Mouse (Mus musculus) kidney, embryonic 16.5 days (tissue): ENCODE measurements at regions not wholly inside any gene's neighbourhood (a gene's known extent, or its start where the extent isn't known, plus 50 kb on each side); places are given as distances from the start of the nearest gene placed in this dataset.

Experiments used
- ATAC-seq: fragments of 200-750 bp; cut with Nextera tagmentation; 2 replicates; pipeline ENCODE4 v1.8.0; 2017; ENCODE audit warnings: moderate TSS enrichment; ENCODE audit not compliant: low FRiP score, low TSS enrichment
- H3K27ac ChIP-seq: fragments of 300-500 bp; sonication (generic); 2 replicates; pipeline ENCODE4 v1.5.1; 2014; ENCODE audit warnings: low read length
- H3K27me3 ChIP-seq: fragments of 300-500 bp; sonication (generic); 2 replicates; pipeline ENCODE4 v1.6.1; 2014; ENCODE audit warnings: low read length, control low read depth, mixed read lengths; ENCODE audit not compliant: insufficient read depth
- H3K36me3 ChIP-seq: fragments of 300-500 bp; sonication (generic); 2 replicates; pipeline ENCODE4 v1.6.1; 2014; ENCODE audit warnings: low read length, control low read depth, mixed read lengths; ENCODE audit not compliant: insufficient read depth
- H3K4me1 ChIP-seq: fragments of 300-500 bp; sonication (generic); 2 replicates; pipeline ENCODE4 v1.6.1; 2014; ENCODE audit warnings: low read length, control low read depth, mixed read lengths; ENCODE audit not compliant: insufficient read depth
- H3K4me2 ChIP-seq: fragments of 300-500 bp; sonication (generic); replicated peaks from 2 replicates; pipeline ENCODE4 v1.6.1; 2014; ENCODE audit warnings: low read depth, low read length
- H3K4me3 ChIP-seq: fragments of 300-500 bp; sonication (generic); 2 replicates; pipeline ENCODE4 v1.5.1; 2014; ENCODE audit warnings: mild to moderate bottlenecking, low read length
- H3K9ac ChIP-seq: fragments of 300-500 bp; sonication (generic); replicated peaks from 2 replicates; pipeline ENCODE4 v1.6.1; 2014; ENCODE audit warnings: low read length
- H3K9me3 ChIP-seq: fragments of 300-500 bp; sonication (generic); 2 replicates; pipeline ENCODE4 v1.6.1; 2016; ENCODE audit warnings: low read length, control low read depth
- WGBS: fragments of 180-500 bp; shearing (Covaris S2); extraction: QIAGEN DNeasy Blood & Tissue Kit; methylation state at CpG from one replicate; pipeline ENCODE4 v1.1.7; 2014; 5-methylcytosine and 5-hydroxymethylcytosine counted together

- no peak overlapping the region for H3K27ac ChIP-seq
- no peak overlapping the region for H3K4me3 ChIP-seq
- peaks cover 16% of the 10 kb centered on the region; the same call in 1 of the 2 replicates for H3K4me1 ChIP-seq
- H3K36me3 ChIP-seq: no peaks in the 10 kb centered on the region
- no peak overlapping the region for H3K9ac ChIP-seq
- WGBS: 7% methylated on average over 4 of the region's 4 CpGs
- no peaks in the 10 kb centered on the region for H3K27me3 ChIP-seq
- no peak overlapping the region for H3K4me2 ChIP-seq
- H3K9me3 ChIP-seq: no peaks in the 10 kb centered on the region
- peak; percentile 92 for ATAC-seq
Observed at GRCm38 (mm10) chr2:105521841-105522240, 122.7 kb upstream of the Rcn1 start.

GRCm38 (mm10) chr2:105523297-105523802, 124.2 kb upstream of the Rcn1 start:
- H3K27ac ChIP-seq: no peak overlapping the region
- no peaks in the 10 kb centered on the region for H3K9me3 ChIP-seq
- no peak overlapping the region for H3K4me3 ChIP-seq
- no peak overlapping the region for H3K4me2 ChIP-seq
- no peak overlapping the region for H3K9ac ChIP-seq
- 13% methylated on average over 5 of the region's 5 CpGs for WGBS
- no peaks in the 10 kb centered on the region for H3K36me3 ChIP-seq
- peaks cover 16% of the 10 kb centered on the region; the same call in 1 of the 2 replicates for H3K4me1 ChIP-seq
- ATAC-seq: no peak
- no peaks in the 10 kb centered on the region for H3K27me3 ChIP-seq

- Histone ChIP-seq H3K9me3 (no peaks in the 10 kb centered on the region), H3K4me1 (peaks cover 16% of the 10 kb centered on the region; the same call in 1 of the 2 replicates), H3K4me2 (no peak overlapping the region), H3K36me3 (no peaks in the 10 kb centered on the region), H3K4me3 (no peak overlapping the region), H3K9ac (no peak overlapping the region), H3K27me3 (no peaks in the 10 kb centered on the region), H3K27ac (no peak overlapping the region)
- no peak for ATAC-seq
- 81% methylated on average over 7 of the region's 7 CpGs for whole genome bisulfite sequencing
Observed at GRCm38 (mm10) chr2:105525111-105525610, 126.0 kb upstream of the Rcn1 start.

GRCm38 (mm10) chr2:105528535-105528934, 129.4 kb upstream of the Rcn1 start:
- Histone ChIP-seq H3K27ac (no peak overlapping the region), H3K9ac (no peak overlapping the region), H3K36me3 (no peaks in the 10 kb centered on the region), H3K27me3 (no peaks in the 10 kb centered on the region), H3K4me2 (no peak overlapping the region), H3K9me3 (no peaks in the 10 kb centered on the region), H3K4me3 (no peak overlapping the region), H3K4me1 (0 out of 2 replicates have a peak, but pooled peaks cover 1% of the 10 kb centered on the region)
- ATAC-seq: no peak
- WGBS: 89% methylated on average over 8 of the region's 8 CpGs

GRCm38 (mm10) chr2:105544099-105544498, 124.6 kb upstream of the Pax6 start:
- H3K9ac ChIP-seq: no peak overlapping the region
- ATAC-seq: no peak
- H3K4me1 ChIP-seq: no peaks in the 10 kb centered on the region
- no peaks in the 10 kb centered on the region for H3K9me3 ChIP-seq
- H3K36me3 ChIP-seq: no peaks in the 10 kb centered on the region
- no peak overlapping the region for H3K4me2 ChIP-seq
- WGBS: 64% methylated on average over 13 of the region's 13 CpGs
- no peaks in the 10 kb centered on the region for H3K27me3 ChIP-seq
- H3K4me3 ChIP-seq: no peak overlapping the region
- no peak overlapping the region for H3K27ac ChIP-seq

- Histone ChIP-seq H3K9ac (no peak overlapping the region), H3K9me3 (no peaks in the 10 kb centered on the region), H3K27me3 (no peaks in the 10 kb centered on the region), H3K27ac (no peak overlapping the region), H3K4me1 (no peaks in the 10 kb centered on the region), H3K4me2 (no peak overlapping the region), H3K36me3 (no peaks in the 10 kb centered on the region), H3K4me3 (no peak overlapping the region)
- ATAC-seq: no peak
- 60% methylated on average over 2 of the region's 2 CpGs for WGBS
Observed at GRCm38 (mm10) chr2:105552092-105552491, 116.6 kb upstream of the Pax6 start.

- H3K4me2 ChIP-seq: no peak overlapping the region
- no peak overlapping the region for H3K4me3 ChIP-seq
- H3K4me1 ChIP-seq: no peaks in the 10 kb centered on the region
- no peaks in the 10 kb centered on the region for H3K27me3 ChIP-seq
- H3K36me3 ChIP-seq: no peaks in the 10 kb centered on the region
- H3K27ac ChIP-seq: no peak overlapping the region
- no peaks in the 10 kb centered on the region for H3K9me3 ChIP-seq
- ATAC-seq: peak; percentile 57; the same call in 1 of the 2 replicates
- WGBS: 21% methylated on average over 2 of the region's 2 CpGs
- H3K9ac ChIP-seq: no peak overlapping the region
Observed at GRCm38 (mm10) chr2:105586782-105587181, 81.9 kb upstream of the Pax6 start.

- WGBS: 79% methylated on average over 2 of the region's 2 CpGs
Observed at GRCm38 (mm10) chr2:105594131-105594530, 74.6 kb upstream of the Pax6 start.

GRCm38 (mm10) chr2:105604553-105605116, 64.1 kb upstream of the Pax6 start:
- WGBS: 61% methylated on average over 11 of the region's 11 CpGs
- no peak for ATAC-seq
- Histone ChIP-seq H3K4me2 (no peak overlapping the region), H3K9ac (no peak overlapping the region), H3K4me1 (no peaks in the 10 kb centered on the region), H3K36me3 (no peaks in the 10 kb centered on the region), H3K27me3 (no peaks in the 10 kb centered on the region), H3K9me3 (no peaks in the 10 kb centered on the region), H3K27ac (no peak overlapping the region), H3K4me3 (no peak overlapping the region)

More at GRCm38 (mm10) chr2:105594131-105594530, 74.6 kb upstream of the Pax6 start:
- Histone ChIP-seq H3K4me1 (no peaks in the 10 kb centered on the region), H3K9ac (no peak overlapping the region), H3K4me2 (no peak overlapping the region), H3K9me3 (no peaks in the 10 kb centered on the region), H3K36me3 (no peaks in the 10 kb centered on the region), H3K27ac (no peak overlapping the region), H3K27me3 (no peaks in the 10 kb centered on the region), H3K4me3 (no peak overlapping the region)
- no peak for ATAC-seq

- no peaks in the 10 kb centered on the region for H3K9me3 ChIP-seq
- peaks cover 10% of the 10 kb centered on the region for H3K4me1 ChIP-seq
- ATAC-seq: no peak
- no peak overlapping the region for H3K4me2 ChIP-seq
- H3K4me3 ChIP-seq: no peak overlapping the region
- 65% methylated on average over 8 of the region's 8 CpGs for WGBS
- H3K27me3 ChIP-seq: peaks cover 14% of the 10 kb centered on the region
- H3K9ac ChIP-seq: no peak overlapping the region
- no peak overlapping the region for H3K27ac ChIP-seq
- H3K36me3 ChIP-seq: no peaks in the 10 kb centered on the region
Observed at GRCm38 (mm10) chr2:105607969-105608538, 60.6 kb upstream of the Pax6 start.
